Mouse (Mus musculus): ENCODE data around the gene Adcy3. TPM values are rescaled to one million over a fixed set of nuclear protein-coding genes. Genes with fewer than 3 reads are reported as not detected.
"Not testable (repeated sequence)": the region's sequence is repeated elsewhere in the genome, so short reads cannot be mapped to it uniquely, and the experiment has no call there.

The Adcy3 gene
- polyA plus RNA-seq, 1 experiment from 2014 or later, result 2.2 TPM

DNA sequence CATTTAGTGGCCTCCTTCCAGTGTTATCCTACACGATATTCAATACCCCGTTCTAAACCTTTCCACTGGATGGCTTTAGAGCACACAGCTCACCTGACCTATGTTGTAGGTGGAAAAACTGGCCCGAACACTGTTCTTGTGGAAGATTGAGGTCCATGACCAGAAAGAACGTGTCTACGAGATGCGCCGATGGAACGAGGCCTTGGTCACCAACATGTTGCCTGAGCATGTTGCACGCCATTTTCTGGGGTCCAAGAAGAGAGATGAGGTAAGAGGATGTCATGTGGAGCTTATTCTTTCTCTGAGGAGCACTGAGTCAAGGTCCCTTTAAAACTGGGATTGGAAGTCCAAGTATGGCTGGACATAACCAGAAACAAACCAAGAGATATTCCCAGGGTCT, 76.3 kb downstream of the Adcy3 start:
- WGBS, result 93% methylated on average over 9 of the region's 9 CpGs

DNA sequence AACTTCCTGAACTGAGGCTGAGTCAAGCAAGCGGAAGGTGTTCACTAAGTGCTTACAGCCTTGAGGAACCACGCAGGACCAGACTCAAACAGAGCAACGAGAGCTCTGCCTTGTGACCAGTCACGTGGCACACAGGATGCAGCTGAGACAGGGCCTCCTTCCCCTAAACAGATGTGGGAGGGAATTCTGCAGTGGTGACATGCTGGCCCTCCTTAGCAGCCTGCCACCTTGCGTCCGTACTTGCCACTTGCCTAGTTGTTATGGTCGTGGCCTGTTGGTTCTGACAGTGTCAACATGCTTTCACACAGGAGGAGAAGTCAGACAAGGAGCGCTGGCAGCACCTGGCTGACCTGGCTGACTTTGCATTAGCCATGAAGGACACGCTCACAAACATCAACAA, 78.3 kb downstream of the Adcy3 start:
- Histone ChIP-seq H3K9ac (ENCODE audit: low read length) (no peak overlapping the region), H3K27me3 (ENCODE audit: control insufficient read depth, insufficient read depth, low read length) (no peaks in the 10 kb centered on the region), H3K4me1 (ENCODE audit: control insufficient read depth, insufficient read depth, low read length) (no peaks in the 10 kb centered on the region), H3K4me3 (ENCODE audit: low read depth, low read length) (no peak overlapping the region), H3K27ac (ENCODE audit: low read depth, low read length) (no peak overlapping the region), H3K36me3 (ENCODE audit: control insufficient read depth, insufficient read depth, low read length) (0 out of 2 replicates have a peak, but pooled peaks cover 4% of the 10 kb centered on the region), H3K4me2 (no peak overlapping the region), H3K9me3 (ENCODE audit: control insufficient read depth, low read length) (no peaks in the 10 kb centered on the region)
- ATAC-seq (ENCODE audit: low FRiP score), result no peak
- peak; percentile 57 for DNase-seq (ENCODE audit: low spot score, missing footprints)
- 90% methylated on average over 9 of the region's 9 CpGs for WGBS

More for the DNA sequence above, 76.3 kb downstream of the Adcy3 start:
- no peaks in the 10 kb centered on the region for H3K4me1 ChIP-seq (ENCODE audit: control insufficient read depth, insufficient read depth, low read length)
- H3K4me3 ChIP-seq (ENCODE audit: low read depth, low read length), result no peak overlapping the region
- no peak overlapping the region for H3K27ac ChIP-seq (ENCODE audit: low read depth, low read length)
- H3K27me3 ChIP-seq (ENCODE audit: control insufficient read depth, insufficient read depth, low read length), result no peaks in the 10 kb centered on the region
- no peak for ATAC-seq (ENCODE audit: low FRiP score)
- H3K4me2 ChIP-seq, result no peak overlapping the region
- H3K9ac ChIP-seq (ENCODE audit: low read length), result no peak overlapping the region
- H3K36me3 ChIP-seq (ENCODE audit: control insufficient read depth, insufficient read depth, low read length), result 0 out of 2 replicates have a peak, but pooled peaks cover 4% of the 10 kb centered on the region
- peak; percentile 67 for DNase-seq (ENCODE audit: low spot score, missing footprints)
- H3K9me3 ChIP-seq (ENCODE audit: control insufficient read depth, low read length), result no peaks in the 10 kb centered on the region

DNA sequence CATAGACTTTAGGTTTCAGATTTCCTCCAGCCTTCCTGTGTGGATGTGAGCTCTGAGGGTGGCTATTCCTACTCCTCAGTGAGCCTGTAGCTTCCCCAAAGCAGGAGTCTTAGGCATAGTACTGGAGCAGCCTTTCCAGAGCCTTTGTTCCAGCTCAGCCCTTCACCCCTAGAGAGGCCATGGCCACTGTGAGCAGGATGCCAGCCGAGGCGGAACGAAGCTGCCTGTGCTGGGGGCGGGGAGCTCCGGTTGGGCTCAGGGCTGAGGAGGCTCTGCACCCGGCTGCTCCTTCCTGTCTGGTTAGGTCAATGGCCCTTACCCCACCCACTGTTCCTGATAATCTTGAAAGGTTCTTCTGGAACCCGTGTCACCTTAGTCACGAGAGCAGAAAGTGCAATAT, 80.0 kb downstream of the Adcy3 start:
- H3K9ac ChIP-seq (ENCODE audit: low read length), result no peak overlapping the region
- DNase-seq (ENCODE audit: low spot score, missing footprints), result no peak
- H3K36me3 ChIP-seq (ENCODE audit: control insufficient read depth, insufficient read depth, low read length), result 0 out of 2 replicates have a peak, but pooled peaks cover 4% of the 10 kb centered on the region
- 63% methylated on average over 8 of the region's 8 CpGs for WGBS
- no peaks in the 10 kb centered on the region for H3K27me3 ChIP-seq (ENCODE audit: control insufficient read depth, insufficient read depth, low read length)
- H3K4me2 ChIP-seq, result no peak overlapping the region
- no peak for ATAC-seq (ENCODE audit: low FRiP score)
- H3K4me1 ChIP-seq (ENCODE audit: control insufficient read depth, insufficient read depth, low read length), result no peaks in the 10 kb centered on the region
- H3K27ac ChIP-seq (ENCODE audit: low read depth, low read length), result no peak overlapping the region
- no peak overlapping the region for H3K4me3 ChIP-seq (ENCODE audit: low read depth, low read length)
- H3K9me3 ChIP-seq (ENCODE audit: control insufficient read depth, low read length), result no peaks in the 10 kb centered on the region

DNA sequence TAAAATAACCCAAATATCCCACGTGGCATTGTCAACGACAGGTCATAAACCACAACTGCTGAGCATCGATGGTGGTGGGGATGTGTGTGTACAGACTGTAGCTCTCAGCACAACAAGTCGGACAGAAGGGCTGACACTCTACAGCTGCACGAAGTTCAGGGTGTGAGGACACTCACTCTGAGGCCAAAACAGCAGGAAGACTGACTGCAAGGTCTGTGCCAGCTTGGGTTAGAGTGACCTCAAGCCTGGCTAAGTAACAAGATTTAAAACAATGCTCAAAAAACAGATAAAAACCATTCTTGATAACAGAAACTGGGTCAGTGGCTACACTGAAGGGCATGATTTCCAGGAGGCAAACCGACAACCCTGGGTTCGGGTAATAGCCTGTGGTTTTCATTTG, 97.3 kb downstream of the Adcy3 start:
- ATAC-seq (ENCODE audit: low FRiP score), result no peak
- Histone ChIP-seq H3K27me3 (ENCODE audit: control insufficient read depth, insufficient read depth, low read length) (no peaks in the 10 kb centered on the region), H3K36me3 (ENCODE audit: control insufficient read depth, insufficient read depth, low read length) (peaks cover 3% of the 10 kb centered on the region; the same call in 1 of the 2 replicates), H3K27ac (ENCODE audit: low read depth, low read length) (no peak overlapping the region), H3K4me2 (no peak overlapping the region), H3K4me1 (ENCODE audit: control insufficient read depth, insufficient read depth, low read length) (peaks cover 12% of the 10 kb centered on the region; the same call in 1 of the 2 replicates), H3K4me3 (ENCODE audit: low read depth, low read length) (no peak overlapping the region), H3K9me3 (ENCODE audit: control insufficient read depth, low read length) (no peaks in the 10 kb centered on the region), H3K9ac (ENCODE audit: low read length) (no peak overlapping the region)
- no peak for DNase-seq (ENCODE audit: low spot score, missing footprints)
- WGBS, result 94% methylated on average over 7 of the region's 7 CpGs

DNA sequence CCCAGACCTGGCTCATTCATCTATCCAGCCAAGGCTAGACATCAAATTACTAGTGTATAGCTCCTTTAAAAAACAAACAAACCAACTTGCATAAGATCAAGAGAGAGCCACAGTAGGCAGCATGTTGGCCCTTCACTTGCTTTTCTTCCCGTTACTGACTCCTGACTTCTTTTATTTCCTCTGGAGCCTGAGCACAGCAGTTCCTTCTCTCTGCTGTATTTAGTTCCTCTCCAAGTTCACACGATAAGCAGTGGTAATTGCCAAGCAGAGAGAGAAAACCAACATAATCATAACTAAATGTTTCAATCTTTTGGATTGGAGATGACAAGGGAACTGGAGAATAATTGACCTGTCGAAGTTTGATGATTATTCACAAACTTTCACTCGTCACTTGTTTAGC, 99.9 kb downstream of the Adcy3 start:
- peaks cover 3% of the 10 kb centered on the region; the same call in 1 of the 2 replicates for H3K36me3 ChIP-seq (ENCODE audit: control insufficient read depth, insufficient read depth, low read length)
- no peak overlapping the region for H3K9ac ChIP-seq (ENCODE audit: low read length)
- WGBS, result 68% methylated on average over 4 of the region's 4 CpGs
- H3K27me3 ChIP-seq (ENCODE audit: control insufficient read depth, insufficient read depth, low read length), result no peaks in the 10 kb centered on the region
- DNase-seq (ENCODE audit: low spot score, missing footprints) (no peak), ATAC-seq (ENCODE audit: low FRiP score) (no peak)
- H3K27ac ChIP-seq (ENCODE audit: low read depth, low read length), result no peak overlapping the region
- H3K4me1 ChIP-seq (ENCODE audit: control insufficient read depth, insufficient read depth, low read length), result peaks cover 12% of the 10 kb centered on the region; the same call in 1 of the 2 replicates
- H3K4me3 ChIP-seq (ENCODE audit: low read depth, low read length), result peak overlapping the region; percentile 76; the same call in 1 of the 2 replicates
- no peaks in the 10 kb centered on the region for H3K9me3 ChIP-seq (ENCODE audit: control insufficient read depth, low read length)
- peak overlapping the region; percentile 54 for H3K4me2 ChIP-seq

DNA sequence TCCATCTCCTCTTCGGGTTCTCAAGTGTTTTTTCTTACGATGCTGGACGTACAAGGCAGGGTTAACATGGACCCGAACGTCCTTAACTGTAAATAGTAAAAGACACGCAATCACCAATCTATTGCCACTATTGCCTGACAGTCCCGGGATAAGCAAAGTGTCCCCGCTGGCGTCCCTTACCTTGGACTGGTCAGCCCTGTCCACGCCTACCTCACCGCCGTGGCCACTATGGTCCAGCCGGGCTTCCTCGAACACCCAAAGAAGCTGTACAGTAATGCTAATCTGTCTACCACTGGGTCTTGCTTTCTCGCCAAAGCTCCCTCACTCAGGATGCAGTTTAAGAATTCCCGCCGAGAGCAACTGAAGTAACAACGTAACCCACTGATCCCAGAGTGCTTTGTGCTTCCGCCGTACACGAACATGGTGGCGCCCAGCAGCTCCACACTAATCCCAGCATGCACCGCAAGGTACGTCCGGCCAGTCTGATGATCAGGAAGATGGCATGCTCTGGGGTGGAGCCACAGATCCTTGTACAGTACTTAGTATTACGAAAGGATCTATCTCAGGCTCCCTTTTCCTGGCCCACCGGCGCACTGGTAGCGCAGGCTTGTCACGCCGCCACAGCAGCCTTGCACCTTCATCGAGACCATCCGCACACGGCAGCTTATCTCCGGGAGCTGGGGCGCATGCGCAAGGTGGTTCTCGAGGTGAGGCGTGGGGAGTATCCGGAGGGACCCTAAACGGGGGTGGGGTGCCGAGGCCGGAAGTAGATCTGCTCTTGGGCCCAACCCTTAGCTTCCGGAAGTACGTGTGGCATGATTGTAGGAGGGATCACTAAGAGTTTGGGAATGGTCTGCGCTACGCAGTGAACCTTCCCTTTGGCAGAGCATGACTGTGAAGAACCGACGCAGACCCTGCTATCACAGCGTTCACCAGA, 100.9 kb downstream of the Adcy3 start, which contains the start of the genes Ptrhd1 and Cenpo:
Gene Ptrhd1, plus strand, starts transcription at position 456 of the 937 bp plus-strand sequence.
Gene Cenpo, minus strand, starts transcription at position 723 of the 937 bp plus-strand sequence.
- H3K27ac ChIP-seq (ENCODE audit: low read depth, low read length), result peak within 1 kb of the TSS; percentile 51
- H3K4me3 ChIP-seq (ENCODE audit: low read depth, low read length), result peak within 1 kb of the TSS; percentile 76
- DNase-seq (ENCODE audit: low spot score, missing footprints) (peak; percentile 99), ATAC-seq (ENCODE audit: low FRiP score) (peak; percentile 99)
- no peaks in the 10 kb centered on the region for H3K9me3 ChIP-seq (ENCODE audit: control insufficient read depth, low read length)
- WGBS, result under 1% methylated on average over 50 of the region's 50 CpGs
- H3K4me1 ChIP-seq (ENCODE audit: control insufficient read depth, insufficient read depth, low read length), result peaks cover 12% of the 10 kb centered on the region; the same call in 1 of the 2 replicates
- H3K36me3 ChIP-seq (ENCODE audit: control insufficient read depth, insufficient read depth, low read length), result peaks cover 3% of the 10 kb centered on the region; the same call in 1 of the 2 replicates
- no peaks in the 10 kb centered on the region for H3K27me3 ChIP-seq (ENCODE audit: control insufficient read depth, insufficient read depth, low read length)
- H3K9ac ChIP-seq (ENCODE audit: low read length), result peak within 1 kb of the TSS; percentile 73
- H3K4me2 ChIP-seq, result peak within 1 kb of the TSS; percentile 54

DNA sequence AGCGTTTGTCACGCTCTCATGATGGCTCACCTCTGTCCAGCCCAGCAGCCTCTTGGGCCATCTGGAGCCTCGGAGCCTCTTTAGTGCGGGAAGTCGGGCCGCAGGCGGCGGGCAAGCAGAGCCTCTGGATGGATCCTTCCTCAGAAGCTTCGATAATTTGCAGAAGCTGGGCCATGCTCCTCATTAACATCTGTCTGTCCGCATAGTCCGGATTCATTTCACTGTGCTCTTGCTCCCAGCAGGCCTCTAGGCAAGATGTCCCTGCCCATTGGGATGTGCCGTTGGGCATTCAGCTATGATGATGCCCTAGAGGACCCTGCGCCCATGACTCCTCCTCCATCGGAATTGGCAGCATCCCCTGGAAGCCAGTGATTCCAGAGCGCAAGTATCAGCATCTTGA, 104.6 kb downstream of the Adcy3 start:
- no peak overlapping the region for H3K4me3 ChIP-seq (ENCODE audit: low read depth, low read length)
- ATAC-seq (ENCODE audit: low FRiP score), result no peak
- peaks cover 8% of the 10 kb centered on the region; the same call in 1 of the 2 replicates for H3K4me1 ChIP-seq (ENCODE audit: control insufficient read depth, insufficient read depth, low read length)
- no peaks in the 10 kb centered on the region for H3K9me3 ChIP-seq (ENCODE audit: control insufficient read depth, low read length)
- 95% methylated on average over 15 of the region's 15 CpGs for WGBS
- no peak overlapping the region for H3K27ac ChIP-seq (ENCODE audit: low read depth, low read length)
- H3K4me2 ChIP-seq, result no peak overlapping the region
- H3K36me3 ChIP-seq (ENCODE audit: control insufficient read depth, insufficient read depth, low read length), result no peaks in the 10 kb centered on the region
- H3K27me3 ChIP-seq (ENCODE audit: control insufficient read depth, insufficient read depth, low read length), result no peaks in the 10 kb centered on the region
- no peak overlapping the region for H3K9ac ChIP-seq (ENCODE audit: low read length)
- no peak for DNase-seq (ENCODE audit: low spot score, missing footprints)

DNA sequence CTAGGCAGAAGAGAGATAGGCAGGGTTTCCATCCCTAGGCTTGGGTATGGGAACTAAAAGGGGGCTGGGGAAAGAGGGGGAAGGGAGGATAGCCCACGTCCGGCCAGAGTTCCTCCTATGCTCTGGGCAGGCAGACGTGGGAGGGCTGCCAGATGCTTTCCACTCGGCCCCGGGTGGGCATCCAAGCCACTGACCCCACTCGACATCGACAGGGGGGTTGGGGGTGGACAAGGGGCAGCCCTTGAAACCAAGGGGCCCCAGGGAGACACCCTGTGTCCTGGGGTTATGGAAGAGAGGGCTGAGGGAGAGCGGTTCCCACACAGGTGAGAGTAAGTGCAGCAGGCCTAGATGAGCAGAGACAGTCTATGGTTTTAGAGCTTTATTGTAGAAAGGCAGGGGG, 107.4 kb downstream of the Adcy3 start:
- not testable (repeated sequence) for H3K27me3 ChIP-seq (ENCODE audit: control insufficient read depth, insufficient read depth, low read length); H3K36me3 ChIP-seq (ENCODE audit: control insufficient read depth, insufficient read depth, low read length); H3K9me3 ChIP-seq (ENCODE audit: control insufficient read depth, low read length); DNase-seq (ENCODE audit: low spot score, missing footprints); ATAC-seq (ENCODE audit: low FRiP score); H3K27ac ChIP-seq (ENCODE audit: low read depth, low read length); H3K4me3 ChIP-seq (ENCODE audit: low read depth, low read length); H3K9ac ChIP-seq (ENCODE audit: low read length); H3K4me1 ChIP-seq (ENCODE audit: control insufficient read depth, insufficient read depth, low read length); H3K4me2 ChIP-seq
- WGBS, result 76% methylated on average over 8 of the region's 8 CpGs

DNA sequence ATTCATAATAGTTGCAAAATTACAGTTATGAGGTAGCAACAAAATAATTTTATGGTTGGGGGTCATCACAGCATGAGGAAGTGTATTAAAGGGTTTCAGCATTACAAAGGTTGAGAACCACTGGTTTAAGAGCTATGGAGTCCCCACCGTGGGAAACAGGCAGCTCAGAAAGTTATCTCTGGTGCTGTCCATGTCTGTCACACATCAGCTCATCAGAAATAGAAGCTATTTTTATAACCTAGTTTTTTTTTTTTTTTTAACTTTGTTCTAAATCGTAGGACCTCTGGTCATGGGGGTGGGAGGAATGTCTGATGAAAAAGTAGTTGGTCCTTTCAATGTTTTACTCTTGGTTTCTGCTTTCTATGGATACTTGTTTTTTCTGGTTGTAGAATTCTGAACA, 110.9 kb downstream of the Adcy3 start:
- Histone ChIP-seq H3K4me2 (no peak overlapping the region), H3K9ac (ENCODE audit: low read length) (no peak overlapping the region)

More for the DNA sequence above, 110.9 kb downstream of the Adcy3 start:
- H3K27me3 ChIP-seq (ENCODE audit: control insufficient read depth, insufficient read depth, low read length), result no peaks in the 10 kb centered on the region
- no peak overlapping the region for H3K4me3 ChIP-seq (ENCODE audit: low read depth, low read length)
- no peaks in the 10 kb centered on the region for H3K36me3 ChIP-seq (ENCODE audit: control insufficient read depth, insufficient read depth, low read length)
- DNase-seq (ENCODE audit: low spot score, missing footprints) (no peak), ATAC-seq (ENCODE audit: low FRiP score) (no peak)
- H3K4me1 ChIP-seq (ENCODE audit: control insufficient read depth, insufficient read depth, low read length), result no peaks in the 10 kb centered on the region
- no peaks in the 10 kb centered on the region for H3K9me3 ChIP-seq (ENCODE audit: control insufficient read depth, low read length)
- H3K27ac ChIP-seq (ENCODE audit: low read depth, low read length), result no peak overlapping the region
- WGBS, result 82% methylated on average over 2 of the region's 2 CpGs
